Comparison of ENCODE assay signal across 14 mouse cellular contexts in the genomic region with DNA sequence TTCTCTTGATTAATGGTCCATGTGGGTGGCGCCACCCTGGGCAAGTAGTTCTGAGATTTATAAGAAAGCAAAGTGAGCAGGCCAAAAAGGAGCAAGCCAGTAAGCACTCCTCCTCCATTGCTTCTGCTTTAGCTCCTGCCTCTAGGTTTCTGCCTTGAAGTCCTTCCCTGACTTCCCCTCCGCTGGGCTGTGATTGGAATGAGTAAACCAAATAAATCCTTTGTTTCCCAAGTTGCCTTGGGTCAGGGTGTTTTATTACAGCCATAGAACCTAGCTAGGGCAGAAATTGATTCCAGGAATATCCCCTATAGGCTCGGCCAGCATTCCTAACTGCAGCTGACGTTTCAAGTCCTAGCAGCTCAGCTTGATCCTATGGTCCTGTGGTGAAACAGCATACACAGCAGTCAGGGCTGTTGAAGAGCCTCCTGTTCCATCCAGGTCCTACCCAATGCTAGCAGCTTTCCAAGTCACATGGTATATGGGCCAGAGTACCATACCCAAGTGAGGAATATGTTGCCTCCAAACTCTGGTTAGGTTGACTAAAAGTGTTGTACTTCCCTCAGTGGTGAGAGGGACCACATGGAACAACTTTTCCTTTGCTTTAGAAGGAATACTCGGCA.
"Had no signal": no experiment of that assay in that cellular context is flagged by ENCODE, and none has a peak within 500 bp of the region (broad histone marks: within the 10 kb centered on the region; RNA-seq: fewer than 3 reads in every experiment).

No protein-coding gene starts in this region.

- H3K4me1 ChIP-seq: liver, embryonic 15.5 days; midbrain, embryonic 15.5 days; neural tube, embryonic 12.5 days; stomach, embryonic 15.5 days had no signal

- H3K4me2 ChIP-seq: liver, embryonic 11.5 days; liver, embryonic 15.5 days; midbrain, embryonic 11.5 days; midbrain, embryonic 15.5 days; neural tube, embryonic 12.5 days; stomach, embryonic 15.5 days had no signal

- ATAC-seq: lung, postnatal 0 days; midbrain, embryonic 15.5 days had no signal

- H3K9ac ChIP-seq: liver, embryonic 15.5 days; midbrain, embryonic 15.5 days; neural tube, embryonic 12.5 days; stomach, embryonic 15.5 days had no signal

- H3K27ac ChIP-seq: liver, embryonic 15.5 days; midbrain, embryonic 15.5 days; neural tube, embryonic 12.5 days; stomach, embryonic 15.5 days had no signal

- H3K4me3 ChIP-seq: liver, embryonic 15.5 days; midbrain, embryonic 15.5 days; neural tube, embryonic 12.5 days; stomach, embryonic 15.5 days had no signal

- H3K27me3 ChIP-seq: liver, embryonic 15.5 days; midbrain, embryonic 15.5 days; neural tube, embryonic 12.5 days; stomach, embryonic 15.5 days had no signal

- DNase-seq: kidney, adult 11 months; kidney, adult 9 months; lung, adult 2 months; lung, postnatal 36 days; retina, postnatal 1 day; thymus, adult 2 months; thymus, postnatal 25 days had no signal

- H3K9me3 ChIP-seq: liver, embryonic 15.5 days; midbrain, embryonic 15.5 days; neural tube, embryonic 12.5 days; stomach, embryonic 15.5 days had no signal
